Mouse (Mus musculus) lung, embryonic 14.5 days (tissue): ENCODE data around the gene Rmnd5b. TPM values are rescaled to one million over a fixed set of nuclear protein-coding genes. Genes with fewer than 3 reads are reported as not detected.
A peak's percentile ranks its signal among the peaks of the same experiment; 100 is the strongest.

Experiments used
- ATAC-seq: fragments of 200-750 bp; cut with Nextera tagmentation; 2 replicates; pipeline ENCODE4 v1.8.0; 2017; ENCODE audit warnings: mild to moderate bottlenecking, moderate TSS enrichment, moderate library complexity; ENCODE audit not compliant: insufficient read depth
- DNase-seq: peaks from one replicate; pipeline ENCODE4 v3.0.0-alpha.2; 2015
- H3K27ac ChIP-seq: fragments of 300-500 bp; sonication (generic); 2 replicates; pipeline ENCODE4 v1.5.1; 2014; ENCODE audit warnings: low read depth, mild to moderate bottlenecking, moderate library complexity
- H3K27me3 ChIP-seq: fragments of 300-500 bp; sonication (generic); 2 replicates; pipeline ENCODE4 v1.6.1; 2014; ENCODE audit warnings: low read length, control low read depth; ENCODE audit not compliant: insufficient read depth
- H3K36me3 ChIP-seq: fragments of 300-500 bp; sonication (generic); 2 replicates; pipeline ENCODE4 v1.6.1; 2014; ENCODE audit warnings: control low read depth; ENCODE audit not compliant: insufficient read depth
- H3K4me1 ChIP-seq: fragments of 300-500 bp; sonication (generic); 2 replicates; pipeline ENCODE4 v1.6.1; 2014; ENCODE audit warnings: antibody characterized with exemption, control low read depth; ENCODE audit not compliant: insufficient read depth
- H3K4me2 ChIP-seq: fragments of 300-500 bp; sonication (generic); 2 replicates; pipeline ENCODE4 v1.6.1; 2014; ENCODE audit warnings: mild to moderate bottlenecking
- H3K4me3 ChIP-seq: fragments of 300-500 bp; sonication (generic); 2 replicates; pipeline ENCODE4 v1.5.1; 2014; ENCODE audit warnings: low read depth, low read length
- H3K9ac ChIP-seq: fragments of 300-500 bp; sonication (generic); 2 replicates; pipeline ENCODE4 v1.6.1; 2014
- H3K9me3 ChIP-seq: fragments of 300-500 bp; sonication (generic); 2 replicates; pipeline ENCODE4 v1.6.1; 2016; ENCODE audit warnings: low read depth, low read length, control low read depth
- CTCF ChIP-seq: IDR thresholded peaks from 2 replicates; pipeline ENCODE4 v1.5.1; 2016; ENCODE audit warnings: antibody characterized with exemption, low read depth
- WGBS: fragments of 180-500 bp; shearing (Covaris S2); extraction: QIAGEN DNeasy Blood & Tissue Kit; methylation state at CpG from one replicate; pipeline ENCODE4 v1.1.7; 2014; 5-methylcytosine and 5-hydroxymethylcytosine counted together
- polyA plus RNA-seq: library from polyadenylated mRNA; unstranded; fragments of >200 nt; fragmentation: Nextera tagmentation; extraction: Ambion mirVana; gene quantifications from 2 replicates; pipeline ENCODE4 v1.2.1, GENCODE M21; 2014

The Rmnd5b gene
- polyA plus RNA-seq, 1 experiment from 2014 or later: 43.6 TPM

DNA sequence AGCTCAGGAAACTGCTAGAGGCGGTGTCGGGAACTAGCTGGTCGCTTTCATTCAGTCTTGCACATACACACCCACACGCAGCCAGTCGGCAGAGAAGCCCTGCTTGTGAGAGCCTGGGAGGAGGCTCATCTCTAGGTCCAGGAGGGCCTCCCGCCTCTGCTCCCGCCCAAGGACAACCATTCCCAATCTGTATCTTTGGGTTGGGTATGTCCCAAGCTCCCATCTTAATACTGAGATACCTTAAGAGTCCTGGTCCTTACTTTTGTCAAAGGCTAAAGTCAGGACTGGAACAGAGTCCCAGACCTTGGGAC is 14.1 kb upstream of the Rmnd5b start:
- 4% methylated on average over 7 of the region's 7 CpGs for WGBS
- peaks cover 9% of the 10 kb centered on the region; the same call in 1 of the 2 replicates for H3K36me3 ChIP-seq
- H3K4me3 ChIP-seq: peak overlapping the region; percentile 68
- peak overlapping the region; percentile 60; the same call in 1 of the 2 replicates for H3K27ac ChIP-seq
- no peaks in the 10 kb centered on the region for H3K9me3 ChIP-seq
- H3K4me2 ChIP-seq: peak overlapping the region; percentile 97
- no peak for TF ChIP-seq CTCF
- DNase-seq: peak; percentile 63
- no peaks in the 10 kb centered on the region for H3K27me3 ChIP-seq
- peaks cover 8% of the 10 kb centered on the region; the same call in 1 of the 2 replicates for H3K4me1 ChIP-seq
- ATAC-seq: no peak
- peak overlapping the region; percentile 78 for H3K9ac ChIP-seq

DNA sequence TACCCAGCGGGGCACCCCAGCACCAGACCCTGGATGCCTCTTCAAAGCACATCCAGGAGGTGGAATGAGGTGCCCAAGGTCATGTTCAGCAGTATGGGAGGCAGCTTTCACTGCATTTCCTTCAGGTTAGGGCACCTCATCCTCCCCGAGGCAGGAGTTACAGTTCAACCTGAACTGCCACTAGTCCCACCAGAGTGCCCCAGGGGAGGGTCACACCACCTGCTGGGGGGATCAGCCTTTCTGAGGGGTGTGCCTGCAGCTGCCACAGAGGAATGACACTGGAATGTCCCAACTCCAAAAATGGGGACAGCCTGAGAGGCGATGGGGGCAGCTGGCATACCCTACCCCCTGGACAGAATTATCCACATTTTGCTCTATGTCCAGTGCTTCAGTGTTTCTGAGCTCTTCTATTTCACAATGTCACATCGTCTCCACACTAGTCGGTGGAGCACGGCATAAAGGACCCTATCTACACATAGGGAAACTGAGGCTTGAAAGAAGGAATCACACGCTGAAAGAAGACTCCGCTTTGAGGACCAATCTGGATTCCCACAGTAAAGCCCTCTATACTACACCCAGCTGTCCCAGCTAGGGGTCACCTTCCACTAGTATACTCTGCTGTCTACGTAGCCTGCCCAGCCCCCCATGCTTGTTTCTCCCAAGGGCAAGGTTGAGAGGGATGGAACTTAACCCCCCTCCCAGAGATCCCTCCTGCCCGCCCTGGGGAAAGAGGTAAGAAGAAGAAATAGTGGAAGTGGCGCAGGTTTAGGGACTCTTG is 13.6 kb upstream of the Rmnd5b start:
- Histone ChIP-seq H3K27me3 (no peaks in the 10 kb centered on the region; the same call in 1 of the 2 replicates), H3K4me1 (peaks cover 8% of the 10 kb centered on the region; the same call in 1 of the 2 replicates), H3K9me3 (no peaks in the 10 kb centered on the region), H3K9ac (peak overlapping the region; percentile 78), H3K27ac (peak overlapping the region; percentile 72), H3K4me3 (peak overlapping the region; percentile 68), H3K36me3 (peaks cover 14% of the 10 kb centered on the region), H3K4me2 (peak overlapping the region; percentile 97)
- 35% methylated on average over 11 of the region's 11 CpGs for WGBS
- DNase-seq (no peak), ATAC-seq (no peak)
- TF ChIP-seq CTCF: no peak

DNA sequence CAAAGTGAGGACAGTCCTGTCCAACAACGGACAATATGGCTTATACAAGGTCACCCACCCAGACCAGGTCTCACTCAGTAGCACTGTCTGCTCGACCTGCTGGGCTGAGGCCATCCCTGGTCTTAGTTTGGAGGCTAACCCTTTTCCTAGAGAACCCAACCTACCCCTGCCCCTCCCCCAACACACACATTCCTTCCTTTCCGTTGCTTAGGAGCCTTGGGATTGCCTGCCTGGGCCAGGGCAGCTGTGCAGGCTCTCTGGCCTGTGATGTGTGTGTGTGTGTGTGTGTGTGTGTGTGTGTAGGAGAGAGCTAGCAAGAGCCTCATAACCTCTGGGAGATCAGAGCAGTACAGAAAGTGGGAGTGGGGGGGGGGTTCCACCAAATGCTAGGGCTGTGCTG is 12.9 kb upstream of the Rmnd5b start:
- DNase-seq (peak; percentile 33), ATAC-seq (no peak)
- Histone ChIP-seq H3K9me3 (no peaks in the 10 kb centered on the region), H3K9ac (peak overlapping the region; percentile 78), H3K36me3 (peaks cover 21% of the 10 kb centered on the region), H3K4me1 (peaks cover 8% of the 10 kb centered on the region; the same call in 1 of the 2 replicates), H3K27me3 (no peaks in the 10 kb centered on the region; the same call in 1 of the 2 replicates), H3K27ac (peak overlapping the region; percentile 72), H3K4me2 (peak overlapping the region; percentile 97), H3K4me3 (peak overlapping the region; percentile 68)
- no peak for TF ChIP-seq CTCF
- 14% methylated on average over 3 of the region's 3 CpGs for WGBS

DNA sequence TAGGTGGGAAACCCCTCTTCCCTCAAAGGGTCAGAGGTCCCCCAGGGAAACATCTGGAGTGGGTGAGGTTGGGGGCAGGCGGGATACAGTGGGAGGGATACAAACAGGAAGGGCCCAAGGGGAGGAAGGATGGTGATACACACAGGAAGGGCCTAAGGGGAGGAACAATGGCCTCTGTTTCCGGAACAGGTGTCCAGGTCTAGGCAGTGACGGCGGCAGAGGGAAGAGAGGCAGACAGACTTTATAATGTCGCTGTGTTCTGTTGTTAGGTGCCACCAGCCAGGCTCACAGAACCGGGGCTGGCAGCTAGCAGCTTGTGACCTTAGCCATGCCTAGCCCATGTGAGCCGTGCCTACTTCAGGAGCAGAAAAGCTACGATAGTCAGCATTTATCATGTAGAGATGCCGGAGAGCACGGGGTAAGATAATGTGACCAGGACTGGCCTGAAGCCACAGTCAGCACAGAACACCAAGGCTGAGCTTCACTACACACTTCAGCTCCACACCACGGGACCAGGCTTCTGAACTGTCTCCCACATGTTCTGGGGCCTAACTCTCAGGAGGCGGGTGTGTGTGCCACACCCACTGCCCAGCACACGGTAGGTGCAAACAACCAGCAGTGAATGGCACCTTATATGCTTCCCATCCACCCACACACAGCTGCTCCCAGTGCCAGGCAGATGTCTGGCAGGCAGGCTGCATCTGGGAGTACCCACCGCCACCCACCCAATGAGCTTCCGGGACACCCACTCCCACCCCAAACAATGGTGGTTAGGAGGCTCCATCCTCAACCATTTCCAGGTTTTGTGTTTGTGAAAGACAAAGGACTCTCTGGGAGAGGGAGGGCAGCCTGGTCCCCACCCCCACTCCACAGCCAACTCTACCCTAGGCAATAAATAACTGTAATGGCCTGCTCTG is 11.3 kb upstream of the Rmnd5b start:
- Histone ChIP-seq H3K9ac (no peak overlapping the region), H3K27me3 (no peaks in the 10 kb centered on the region; the same call in 1 of the 2 replicates), H3K27ac (peak overlapping the region; percentile 80), H3K4me2 (peak overlapping the region; percentile 97), H3K9me3 (no peaks in the 10 kb centered on the region), H3K4me1 (peaks cover 8% of the 10 kb centered on the region; the same call in 1 of the 2 replicates), H3K36me3 (peaks cover 33% of the 10 kb centered on the region), H3K4me3 (0 out of 2 replicates have a peak overlapping the region, but pooled peaks have one; percentile 12)
- WGBS: 71% methylated on average over 15 of the region's 15 CpGs
- no peak for TF ChIP-seq CTCF
- ATAC-seq (peak; percentile 45; the same call in 1 of the 2 replicates), DNase-seq (peak; percentile 61)

DNA sequence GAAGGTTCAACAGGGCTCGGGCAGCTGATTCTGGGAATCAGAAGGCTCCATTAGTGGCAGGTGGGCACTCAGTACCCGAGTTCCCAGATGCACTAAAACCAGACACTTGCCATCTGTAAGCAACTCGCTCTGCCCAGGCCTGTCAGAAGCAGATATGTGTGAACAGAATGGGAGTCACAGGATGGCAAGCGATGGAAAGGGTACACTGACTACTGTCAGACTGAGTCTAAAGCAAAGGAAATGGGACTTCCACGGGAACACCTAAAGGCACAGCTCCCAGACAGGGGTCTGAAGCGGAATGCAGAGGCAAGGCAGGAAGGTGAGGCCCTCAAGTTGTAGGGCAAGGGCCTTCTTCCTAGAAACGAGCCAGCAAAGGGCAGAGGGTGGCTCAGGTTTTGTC is 10.5 kb upstream of the Rmnd5b start:
- ATAC-seq (no peak), DNase-seq (no peak)
- Histone ChIP-seq H3K27ac (peak overlapping the region; percentile 50), H3K27me3 (no peaks in the 10 kb centered on the region; the same call in 1 of the 2 replicates), H3K9me3 (no peaks in the 10 kb centered on the region), H3K9ac (no peak overlapping the region; the same call in 1 of the 2 replicates), H3K4me1 (peaks cover 8% of the 10 kb centered on the region; the same call in 1 of the 2 replicates), H3K4me2 (no peak overlapping the region), H3K4me3 (no peak overlapping the region), H3K36me3 (peaks cover 33% of the 10 kb centered on the region)
- TF ChIP-seq CTCF: no peak
- WGBS: 71% methylated on average over 7 of the region's 7 CpGs

DNA sequence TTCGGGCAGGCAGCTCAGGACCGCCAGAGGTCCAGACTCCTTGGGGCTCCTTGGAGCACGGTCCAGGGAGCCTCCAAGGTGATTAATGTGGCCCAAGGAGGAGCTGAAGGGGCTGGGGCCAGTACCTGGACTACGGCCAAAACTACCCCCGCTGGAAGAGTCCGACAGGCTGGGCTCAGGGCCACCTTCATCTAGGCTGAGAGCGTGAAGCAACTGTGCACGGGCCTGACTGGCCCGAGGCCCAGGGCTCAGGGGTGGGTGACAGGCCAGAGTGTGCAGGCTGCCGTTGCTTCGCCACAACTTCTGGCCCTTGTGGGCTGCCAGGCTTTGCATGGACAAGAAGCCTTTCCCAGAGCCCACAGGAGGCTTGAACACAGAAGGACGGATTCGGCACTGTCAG is 9.6 kb upstream of the Rmnd5b start:
- H3K4me3 ChIP-seq: no peak overlapping the region
- peak overlapping the region; percentile 10; the same call in 1 of the 2 replicates for H3K4me2 ChIP-seq
- no peaks in the 10 kb centered on the region; the same call in 1 of the 2 replicates for H3K27me3 ChIP-seq
- TF ChIP-seq CTCF: no peak
- H3K27ac ChIP-seq: no peak overlapping the region; the same call in 1 of the 2 replicates
- H3K9me3 ChIP-seq: no peaks in the 10 kb centered on the region
- 41% methylated on average over 13 of the region's 13 CpGs for WGBS
- peaks cover 8% of the 10 kb centered on the region; the same call in 1 of the 2 replicates for H3K4me1 ChIP-seq
- H3K9ac ChIP-seq: no peak overlapping the region
- DNase-seq (peak; percentile 61), ATAC-seq (0 out of 2 replicates have a peak, but pooled peaks have one; percentile 19)
- H3K36me3 ChIP-seq: peaks cover 33% of the 10 kb centered on the region
